Mouse (Mus musculus): ENCODE data around the gene Myh3.

DNA sequence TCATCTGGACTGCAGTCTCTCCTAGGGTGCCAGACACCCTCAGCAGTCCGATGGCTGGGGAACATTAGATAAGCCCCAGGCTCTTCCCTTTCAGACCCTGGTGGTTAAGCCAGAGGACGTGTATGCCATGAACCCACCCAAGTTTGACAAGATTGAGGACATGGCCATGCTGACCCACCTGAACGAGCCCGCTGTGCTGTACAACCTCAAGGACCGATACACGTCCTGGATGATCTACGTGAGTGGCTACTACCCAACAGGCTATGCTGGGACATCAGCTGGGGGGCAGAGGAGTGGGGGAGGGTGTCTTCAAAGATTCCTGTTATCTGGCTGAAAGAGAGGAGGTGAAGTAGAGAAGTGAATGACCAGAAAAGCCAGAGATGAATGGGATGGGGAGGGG is 4.1 kb downstream of the Myh3 start:
- TF ChIP-seq CTCF (IDR thresholded peaks at IDR 0.05; ENCODE audit: borderline replicate concordance, extremely low read depth, insufficient read depth, insufficient read length): no peak
- TF ChIP-seq POLR2A (IDR thresholded peaks at IDR 0.05; ENCODE audit: borderline replicate concordance, extremely low read depth, insufficient read depth, insufficient read length, poor library complexity, severe bottlenecking): no peak
